ENCODE assay signal across 8 mouse cellular contexts in genomic region chr5:33018189-33018560, GRCm38 (mm10). TPM values are rescaled to one million over a fixed set of nuclear protein-coding genes. Genes with fewer than 3 reads are reported as not detected.
DNase-seq lines count a peak whose midpoint lies in the region; ATAC-seq and TF ChIP-seq lines count a peak whose summit lies in the region.

No protein-coding gene starts in this region.

- peak overlapping the region; percentile 79 for H3K4me3 ChIP-seq in heart, embryonic 12.5 days
- H3K4me3 ChIP-seq in G1E (ENCODE audit: low read depth, low read length), result peak overlapping the region; percentile 74
- peak overlapping the region; percentile 87 for H3K4me3 ChIP-seq in hindbrain, embryonic 11.5 days (ENCODE audit: low read depth, low read length)
- peak overlapping the region; percentile 92 for H3K4me3 ChIP-seq in midbrain, embryonic 10.5 days

- ATAC-seq in heart, embryonic 12.5 days (ENCODE audit: insufficient number of reproducible peaks, low FRiP score), result peak; percentile 60
- ATAC-seq in G1E (ENCODE audit: extremely low read depth, insufficient number of reproducible peaks, low FRiP score, poor library complexity, severe bottlenecking), result 0 out of 2 replicates have a peak, but pooled peaks have one; percentile 6
- ATAC-seq in hindbrain, embryonic 11.5 days (ENCODE audit: low FRiP score), result peak; percentile 72
- ATAC-seq in megakaryocyte-erythroid progenitor cell, adult 5-6 weeks (replicated peaks; ENCODE audit: low FRiP score, low TSS enrichment, poor library complexity, severe bottlenecking), result no peak

- peak overlapping the region; percentile 77 for H3K9ac ChIP-seq in heart, embryonic 12.5 days
- peak overlapping the region; percentile 91 for H3K9ac ChIP-seq in hindbrain, embryonic 11.5 days (ENCODE audit: low read depth, low read length)

- no peaks in the 10 kb centered on the region for H3K27me3 ChIP-seq in heart, embryonic 12.5 days (replicated peaks)
- peaks cover 15% of the 10 kb centered on the region for H3K27me3 ChIP-seq in G1E (ENCODE audit: insufficient read depth, low read length)
- no peaks in the 10 kb centered on the region for H3K27me3 ChIP-seq in hindbrain, embryonic 11.5 days (ENCODE audit: control insufficient read depth, insufficient read depth, low read length)
- no peaks in the 10 kb centered on the region for H3K27me3 ChIP-seq in midbrain, embryonic 10.5 days (ENCODE audit: low read depth, poor library complexity, severe bottlenecking)

- H3K27ac ChIP-seq in heart, embryonic 12.5 days (ENCODE audit: poor library complexity, severe bottlenecking), result peak overlapping the region; percentile 100
- H3K27ac ChIP-seq in hindbrain, embryonic 11.5 days (ENCODE audit: low read depth, low read length), result peak overlapping the region; percentile 100
- H3K27ac ChIP-seq in midbrain, embryonic 10.5 days (replicated peaks), result peak overlapping the region; percentile 99

- TF ChIP-seq CTCF in G1E (IDR thresholded peaks at IDR 0.05; ENCODE audit: low read depth, low read length), result no peak

- peak overlapping the region; percentile 66 for H3K4me2 ChIP-seq in heart, embryonic 12.5 days
- peak overlapping the region; percentile 85 for H3K4me2 ChIP-seq in hindbrain, embryonic 11.5 days (replicated peaks; ENCODE audit: low read depth, low read length)

- H3K36me3 ChIP-seq in heart, embryonic 12.5 days, result peaks cover 19% of the 10 kb centered on the region
- peaks cover 22% of the 10 kb centered on the region for H3K36me3 ChIP-seq in G1E (replicated peaks)
- no peaks in the 10 kb centered on the region for H3K36me3 ChIP-seq in hindbrain, embryonic 11.5 days (ENCODE audit: control insufficient read depth, insufficient read depth, low read length)
- peaks cover 21% of the 10 kb centered on the region for H3K36me3 ChIP-seq in midbrain, embryonic 10.5 days

- H3K9me3 ChIP-seq in heart, embryonic 12.5 days (replicated peaks), result no peaks in the 10 kb centered on the region
- H3K9me3 ChIP-seq in G1E (replicated peaks), result no peaks in the 10 kb centered on the region
- no peaks in the 10 kb centered on the region for H3K9me3 ChIP-seq in hindbrain, embryonic 11.5 days (ENCODE audit: control insufficient read depth, low read length)
- H3K9me3 ChIP-seq in midbrain, embryonic 10.5 days (replicated peaks), result no peaks in the 10 kb centered on the region

- peaks cover 33% of the 10 kb centered on the region for H3K4me1 ChIP-seq in heart, embryonic 12.5 days (replicated peaks)
- H3K4me1 ChIP-seq in G1E (ENCODE audit: insufficient read depth, low read depth, low read length), result peaks cover 55% of the 10 kb centered on the region
- peaks cover 2% of the 10 kb centered on the region for H3K4me1 ChIP-seq in hindbrain, embryonic 11.5 days (replicated peaks; ENCODE audit: control insufficient read depth, insufficient read depth, low read length)
- H3K4me1 ChIP-seq in midbrain, embryonic 10.5 days, result peaks cover 37% of the 10 kb centered on the region

- no peak for DNase-seq in heart, adult 9 months (ENCODE audit: low spot score in 2 of 2)
- peak; percentile 51 for DNase-seq in G1E (ENCODE audit: low spot score)
- DNase-seq in hindbrain, embryonic 11.5 days (ENCODE audit: low spot score), result no peak
- DNase-seq in midbrain, embryonic 10.5 days (ENCODE audit: low spot score), result no peak
- no peak for DNase-seq in adrenal gland, postnatal 4 days (ENCODE audit: low spot score in 2 of 2)
- no peak for DNase-seq in frontal cortex, postnatal 36 days (ENCODE audit: low spot score in 2 of 2)

- WGBS in heart, embryonic 12.5 days, result 2% methylated on average over 15 of the region's 15 CpGs
- 4% methylated on average over 15 of the region's 15 CpGs for WGBS in hindbrain, embryonic 11.5 days
- 4% methylated on average over 15 of the region's 15 CpGs for WGBS in midbrain, embryonic 10.5 days

RNA-seq across cellular contexts. Expression of gene Ywhah, which starts 0.4 kb away (rescaled TPM):
- polyA plus RNA-seq in heart, embryonic 12.5 days (2016; fragmentation: Nextera tagmentation; extraction: Ambion mirVana), result 481 and 488 TPM in 2 replicates
- total RNA-seq in G1E (2014; fragmentation: Nextera tagmentation), result 363 and 413 TPM in 2 replicates
- total RNA-seq in G1E (2017), result 119 and 129 TPM in 2 replicates
- polyA plus RNA-seq in G1E (2012), result 86.4 and 95.6 TPM in 2 replicates
- polyA plus RNA-seq in hindbrain, embryonic 11.5 days (2014; fragmentation: Nextera tagmentation; extraction: Ambion mirVana), result 473 and 505 TPM in 2 replicates
- polyA plus RNA-seq in midbrain, embryonic 10.5 days (2016; fragmentation: Nextera tagmentation; extraction: Ambion mirVana), result 457 and 467 TPM in 2 replicates
- total RNA-seq in megakaryocyte-erythroid progenitor cell, adult 5-6 weeks (2014; fragmentation: Nextera tagmentation), result 240 and 310 TPM in 2 replicates
- total RNA-seq in megakaryocyte-erythroid progenitor cell, adult 5-6 weeks (2017), result 135 and 160 TPM in 2 replicates
- 100 to 1,000 TPM; 148 to 195 TPM for total RNA-seq in adrenal gland, postnatal 4 days (2021)
